Mouse (Mus musculus) myocyte (in vitro differentiated cells): ENCODE data around the gene Gm1979.
"Not testable (repeated sequence)": the region's sequence is repeated elsewhere in the genome, so short reads cannot be mapped to it uniquely, and the experiment has no call there.

ENCODE experiments used
- CEBPB ChIP-seq: IDR thresholded peaks from 2 replicates; pipeline ENCODE4 v1.6.1; 2011; ENCODE audit warnings: mild to moderate bottlenecking, moderate library complexity; ENCODE audit not compliant: poor library complexity, insufficient read depth, severe bottlenecking
- E2F4 ChIP-seq: IDR thresholded peaks from one replicate; pipeline ENCODE4 v1.6.1; 2011; ENCODE audit warnings: mild to moderate bottlenecking, control low read depth, moderate library complexity; ENCODE audit not compliant: insufficient read depth
- MAX ChIP-seq: IDR thresholded peaks from one replicate; pipeline ENCODE4 v1.6.1; 2011; ENCODE audit warnings: low read depth, mild to moderate bottlenecking, control low read depth
- MYOD1 ChIP-seq, 3 experiments: IDR thresholded peaks; one replicate each; pipeline ENCODE4 v1.6.1; 2011; ENCODE audit warnings: control low read depth in 2 of 3, low read depth in 2 of 3, mild to moderate bottlenecking in 2 of 3, moderate library complexity in 1 of 3; ENCODE audit not compliant: insufficient read length in 2 of 3, control insufficient read depth in 1 of 3
- MYOG ChIP-seq, 3 experiments: IDR thresholded peaks; one replicate each; pipeline ENCODE4 v1.6.1; 2011; ENCODE audit warnings: control low read depth in 2 of 3, low read depth in 2 of 3, mild to moderate bottlenecking in 2 of 3; ENCODE audit not compliant: insufficient read length in 2 of 3, control insufficient read depth in 1 of 3, insufficient read depth in 1 of 3
- POLR2A ChIP-seq: IDR thresholded peaks from one replicate; pipeline ENCODE4 v1.6.1; 2011; ENCODE audit warnings: low read depth, mild to moderate bottlenecking, control low read depth, moderate library complexity; ENCODE audit not compliant: insufficient read length
- POLR2AphosphoS2 ChIP-seq: IDR thresholded peaks from one replicate; pipeline ENCODE4 v1.6.1; 2011; ENCODE audit warnings: low read depth, control low read depth; ENCODE audit not compliant: insufficient read length
- REST ChIP-seq: IDR thresholded peaks from one replicate; pipeline ENCODE4 v1.6.1; 2011; ENCODE audit warnings: mild to moderate bottlenecking, control low read depth, moderate library complexity; ENCODE audit not compliant: insufficient read depth, insufficient read length
- SRF ChIP-seq: IDR thresholded peaks from one replicate; pipeline ENCODE4 v1.6.1; 2011; ENCODE audit warnings: low read depth; ENCODE audit not compliant: control insufficient read depth, insufficient read length
- TCF12 ChIP-seq: IDR thresholded peaks from one replicate; pipeline ENCODE4 v1.6.1; 2011; ENCODE audit warnings: mild to moderate bottlenecking, control low read depth; ENCODE audit not compliant: poor library complexity, insufficient read depth, severe bottlenecking
- USF1 ChIP-seq: IDR thresholded peaks from one replicate; pipeline ENCODE4 v1.6.1; 2011; ENCODE audit warnings: low read depth, mild to moderate bottlenecking, control low read depth, moderate library complexity

GRCm38 (mm10) chr5:26007697-26008096 lies 3.1 kb upstream of the Gm1979 start:
- TF ChIP-seq POLR2AphosphoS2; MYOD1 (IDR thresholded peaks at IDR 0.05; ENCODE audit: control insufficient read depth in 1 of 3, insufficient read length in 2 of 3, low read depth in 2 of 3); MYOG (IDR thresholded peaks at IDR 0.05; ENCODE audit: control insufficient read depth in 1 of 3, insufficient read depth in 1 of 3, insufficient read length in 2 of 3, low read depth in 2 of 3); MAX; CEBPB; POLR2A; USF1; TCF12; REST; E2F4; SRF: not testable (repeated sequence)
